Mouse (Mus musculus) left cerebral cortex, adult 8-10 months (tissue): ENCODE results near the gene Mien1. TPM values are rescaled to one million over a fixed set of nuclear protein-coding genes. Genes with fewer than 3 reads are reported as not detected.

Experiments used
- DNase-seq, 2 experiments: peaks; one replicate each; pipeline ENCODE4 v3.0.0; 2022; ENCODE audit warnings: low spot score in 2 of 2
- total RNA-seq, 4 experiments: library from RNA; stranded (reverse); gene quantifications; 2 replicates each; pipeline ENCODE4 v1.2.4; 2022

The Mien1 gene
- 100 to 1,000 TPM in 2 of 4 experiments, 10 to 100 TPM in 2; 93.7 to 114 (median 102) TPM for total RNA-seq

GRCm38 (mm10) chr11:98438331-98439158 is at the start of gene Mien1:
Gene Mien1, minus strand, starts transcription at chr11:98438991.
- DNase-seq = peak; percentile 92 to 93

- DNase-seq = no peak
Measured at GRCm38 (mm10) chr11:98487526-98488040, 48.8 kb upstream of the Mien1 start.

- no peak for DNase-seq
Measured at GRCm38 (mm10) chr11:98485749-98486148, 47.0 kb upstream of the Mien1 start.

GRCm38 (mm10) chr11:98482067-98482466 is 43.3 kb upstream of the Mien1 start:
- no peak for DNase-seq

GRCm38 (mm10) chr11:98481231-98481630 is 42.4 kb upstream of the Mien1 start:
- DNase-seq = no peak

- no peak for DNase-seq
Measured at GRCm38 (mm10) chr11:98479940-98480497, 41.2 kb upstream of the Mien1 start.

- no peak for DNase-seq
Measured at GRCm38 (mm10) chr11:98479026-98479939, 40.5 kb upstream of the Mien1 start.

GRCm38 (mm10) chr11:98477011-98477701 is 38.4 kb upstream of the Mien1 start:
- no peak for DNase-seq

- DNase-seq = no peak
Measured at GRCm38 (mm10) chr11:98476434-98476807, 37.6 kb upstream of the Mien1 start.

- no peak for DNase-seq
Measured at GRCm38 (mm10) chr11:98475630-98476433, 37.0 kb upstream of the Mien1 start.

- no peak for DNase-seq
Measured at GRCm38 (mm10) chr11:98474967-98475366, 36.2 kb upstream of the Mien1 start.

GRCm38 (mm10) chr11:98473916-98474479 is 35.2 kb upstream of the Mien1 start:
- no peak for DNase-seq

- DNase-seq = no peak
Measured at GRCm38 (mm10) chr11:98472696-98473095, 33.9 kb upstream of the Mien1 start.

- DNase-seq = no peak
Measured at GRCm38 (mm10) chr11:98470795-98471194, 32.0 kb upstream of the Mien1 start.

- DNase-seq = no peak
Measured at GRCm38 (mm10) chr11:98469761-98470714, 31.2 kb upstream of the Mien1 start.

- DNase-seq = no peak
Measured at GRCm38 (mm10) chr11:98464516-98464915, 25.7 kb upstream of the Mien1 start.

- no peak for DNase-seq
Measured at GRCm38 (mm10) chr11:98463911-98464310, 25.1 kb upstream of the Mien1 start.

- DNase-seq = no peak
Measured at GRCm38 (mm10) chr11:98462255-98462654, 23.5 kb upstream of the Mien1 start.
